Mouse (Mus musculus) midbrain, embryonic 14.5 days (tissue): Measurements from ENCODE around the gene Pptc7. TPM values are rescaled to one million over a fixed set of nuclear protein-coding genes. Genes with fewer than 3 reads are reported as not detected.

ENCODE experiments used
- ATAC-seq: fragments of 200-750 bp; cut with Nextera tagmentation; 2 replicates; pipeline ENCODE4 v1.8.0; 2017; ENCODE audit warnings: moderate number of reproducible peaks, moderate library complexity; ENCODE audit not compliant: low FRiP score, low TSS enrichment
- DNase-seq: peaks from one replicate; pipeline ENCODE4 v3.0.0-alpha.2; 2015
- H3K27ac ChIP-seq: fragments of 300-500 bp; sonication (generic); replicated peaks from 2 replicates; pipeline ENCODE4 v1.5.1; 2014; ENCODE audit warnings: mild to moderate bottlenecking, low read depth, low read length, moderate library complexity
- H3K27me3 ChIP-seq: fragments of 300-500 bp; sonication (generic); 2 replicates; pipeline ENCODE4 v1.6.1; 2014; ENCODE audit warnings: low read length, control low read depth, mixed read lengths; ENCODE audit not compliant: control insufficient read depth, insufficient read depth
- H3K36me3 ChIP-seq: fragments of 300-500 bp; sonication (generic); 2 replicates; pipeline ENCODE4 v1.6.1; 2014; ENCODE audit warnings: low read length, control low read depth; ENCODE audit not compliant: control insufficient read depth, insufficient read depth
- H3K4me1 ChIP-seq: fragments of 300-500 bp; sonication (generic); 2 replicates; pipeline ENCODE4 v1.6.1; 2014; ENCODE audit warnings: mild to moderate bottlenecking, antibody characterized with exemption, low read length, control low read depth; ENCODE audit not compliant: control insufficient read depth, insufficient read depth
- H3K4me2 ChIP-seq: fragments of 300-500 bp; sonication (generic); 2 replicates; pipeline ENCODE4 v1.6.1; 2014; ENCODE audit warnings: mild to moderate bottlenecking, low read length, moderate library complexity
- H3K4me3 ChIP-seq: fragments of 300-500 bp; sonication (generic); replicated peaks from 2 replicates; pipeline ENCODE4 v1.5.1; 2014; ENCODE audit warnings: low read depth, low read length
- H3K9ac ChIP-seq: fragments of 300-500 bp; sonication (generic); replicated peaks from 2 replicates; pipeline ENCODE4 v1.6.1; 2014; ENCODE audit warnings: mild to moderate bottlenecking, low read length, moderate library complexity
- H3K9me3 ChIP-seq: fragments of 300-500 bp; sonication (generic); 2 replicates; pipeline ENCODE4 v1.6.1; 2016; ENCODE audit warnings: low read length, control low read depth, mixed read lengths; ENCODE audit not compliant: control insufficient read depth
- WGBS: fragments of 180-500 bp; shearing (Covaris S2); extraction: QIAGEN DNeasy Blood & Tissue Kit; methylation state at CpG from one replicate; pipeline ENCODE4 v1.1.7; 2014; 5-methylcytosine and 5-hydroxymethylcytosine counted together
- polyA plus RNA-seq: library from polyadenylated mRNA; unstranded; fragments of >200 nt; fragmentation: Nextera tagmentation; extraction: Ambion mirVana; gene quantifications from 2 replicates; pipeline ENCODE4 v1.2.1, GENCODE M21; 2014

Pptc7 gene
- polyA plus RNA-seq, 1 experiment from 2014 or later: 9.1 TPM

DNA sequence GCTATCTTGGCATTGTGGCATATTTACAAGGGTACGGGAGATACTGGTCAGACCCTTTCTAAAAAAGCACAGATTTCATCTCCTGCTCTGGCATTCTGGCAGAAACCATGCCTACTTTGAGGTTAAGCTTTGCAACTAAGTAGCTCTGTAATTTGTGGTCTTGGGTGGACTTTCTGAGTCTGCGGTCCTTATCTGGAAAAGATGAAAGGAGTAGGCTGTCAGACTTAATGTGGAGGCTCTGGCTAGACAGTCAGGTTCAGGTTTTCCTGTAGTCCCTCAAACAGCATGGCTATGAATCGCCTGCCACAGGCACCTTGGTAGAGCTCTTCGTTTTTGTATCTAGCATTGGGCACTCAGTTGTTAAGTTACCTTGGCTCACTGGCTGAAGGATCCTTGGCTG, 2.9 kb downstream of the Pptc7 start:
- H3K4me3 ChIP-seq: no peak overlapping the region
- H3K4me1 ChIP-seq: peaks cover 16% of the 10 kb centered on the region
- H3K4me2 ChIP-seq: no peak overlapping the region
- no peaks in the 10 kb centered on the region for H3K27me3 ChIP-seq
- no peak overlapping the region for H3K27ac ChIP-seq
- no peak overlapping the region for H3K9ac ChIP-seq
- DNase-seq: no peak
- no peak for ATAC-seq
- H3K9me3 ChIP-seq: no peaks in the 10 kb centered on the region; the same call in 1 of the 2 replicates
- H3K36me3 ChIP-seq: no peaks in the 10 kb centered on the region
- WGBS: 93% methylated on average over 4 of the region's 4 CpGs

DNA sequence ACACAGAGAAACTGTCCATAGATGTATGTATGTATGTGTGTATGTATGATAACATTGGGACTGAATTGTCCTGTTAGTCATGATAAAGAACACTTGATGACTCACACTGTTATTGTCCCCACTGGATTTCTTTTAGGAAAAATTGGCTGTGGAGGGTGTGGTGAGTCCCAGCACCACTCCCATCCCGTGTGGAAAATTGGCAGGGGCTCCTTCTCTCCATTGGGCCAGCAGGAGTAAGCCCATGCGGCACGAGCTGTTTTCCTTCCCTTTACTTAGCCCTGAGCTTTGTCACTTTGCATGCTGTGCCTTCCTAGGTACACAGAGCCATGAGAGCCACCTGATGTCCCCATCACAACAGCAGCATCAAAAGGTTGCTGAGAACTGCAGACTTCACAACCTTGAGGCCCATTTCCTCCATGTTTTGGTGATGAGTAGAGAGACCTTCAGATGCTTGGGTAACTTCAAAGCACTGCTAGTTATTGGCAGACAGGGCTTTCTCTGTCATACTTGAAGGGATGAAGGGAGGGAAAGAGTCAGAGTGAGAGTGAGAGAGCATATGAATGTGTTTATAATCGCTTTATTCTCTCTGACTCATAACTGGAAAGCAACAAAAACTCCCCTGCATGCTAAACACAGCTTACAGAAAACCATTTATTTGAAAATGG, 4.1 kb downstream of the Pptc7 start:
- Histone ChIP-seq H3K36me3 (no peaks in the 10 kb centered on the region), H3K4me2 (no peak overlapping the region), H3K4me3 (no peak overlapping the region), H3K9ac (no peak overlapping the region), H3K27me3 (no peaks in the 10 kb centered on the region), H3K9me3 (no peaks in the 10 kb centered on the region; the same call in 1 of the 2 replicates), H3K27ac (no peak overlapping the region), H3K4me1 (peaks cover 20% of the 10 kb centered on the region)
- DNase-seq (no peak), ATAC-seq (no peak)
- WGBS: 85% methylated on average over 4 of the region's 4 CpGs

DNA sequence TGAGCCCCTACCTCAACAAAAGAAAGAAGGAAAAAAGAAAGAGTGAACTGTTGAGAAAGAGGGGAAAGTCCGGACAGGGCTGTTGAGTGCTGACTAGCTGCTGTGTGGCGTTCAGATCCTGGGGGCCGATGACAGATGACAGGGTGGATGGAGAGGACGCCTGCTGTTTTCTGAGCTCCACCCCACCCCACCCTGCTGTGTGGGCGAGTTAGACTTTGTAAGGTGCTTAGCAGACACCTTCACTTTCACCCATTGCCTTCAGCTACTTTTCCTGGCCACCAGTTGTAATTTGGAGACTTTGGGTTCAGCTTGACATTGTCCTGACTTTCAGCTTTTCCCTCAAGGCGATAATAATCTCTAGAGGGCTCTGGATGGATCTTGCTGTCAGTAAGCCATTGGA, 7.0 kb downstream of the Pptc7 start:
- no peak overlapping the region for H3K4me2 ChIP-seq
- H3K4me3 ChIP-seq: no peak overlapping the region
- no peaks in the 10 kb centered on the region; the same call in 1 of the 2 replicates for H3K9me3 ChIP-seq
- peaks cover 31% of the 10 kb centered on the region for H3K4me1 ChIP-seq
- ATAC-seq (no peak), DNase-seq (no peak)
- H3K27me3 ChIP-seq: no peaks in the 10 kb centered on the region
- H3K36me3 ChIP-seq: no peaks in the 10 kb centered on the region
- no peak overlapping the region for H3K9ac ChIP-seq
- 67% methylated on average over 6 of the region's 6 CpGs for WGBS
- H3K27ac ChIP-seq: no peak overlapping the region

DNA sequence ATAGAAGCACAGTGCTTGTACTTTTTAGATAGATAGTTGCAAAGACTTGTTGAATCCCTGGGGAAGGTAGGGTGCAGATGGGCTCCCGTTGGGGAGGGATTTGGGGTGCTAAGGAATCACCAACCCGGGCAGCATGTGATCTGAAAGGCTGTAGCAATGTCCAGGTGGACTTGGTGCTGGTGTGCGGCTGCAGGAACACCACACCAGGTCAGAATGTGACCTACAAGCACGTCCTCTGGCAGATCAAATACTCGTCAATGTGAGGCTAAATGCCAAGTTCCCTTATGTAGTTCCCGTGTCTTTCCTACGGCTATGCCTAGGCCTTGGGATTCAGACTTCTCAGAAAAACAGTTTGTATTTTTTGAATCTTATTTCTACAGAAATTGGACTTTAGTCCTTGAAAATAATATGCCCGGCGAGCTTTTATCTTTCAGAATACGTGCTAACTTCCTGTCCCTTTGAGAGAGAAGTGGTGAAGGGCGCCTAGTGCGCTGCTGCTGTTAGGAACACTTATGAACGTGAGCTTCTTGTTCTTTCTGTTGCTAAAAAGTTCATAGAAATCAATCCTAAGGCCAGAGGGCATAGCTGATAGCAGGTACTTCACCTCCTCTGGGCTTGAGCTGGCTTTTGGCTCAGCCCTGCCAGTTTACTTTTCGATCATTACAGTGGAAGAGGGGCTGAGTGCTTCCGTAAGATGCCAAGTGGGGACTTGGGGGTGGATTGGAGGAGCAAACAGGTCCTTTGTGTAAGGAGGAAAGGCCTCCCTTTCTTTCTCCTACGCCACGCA, 7.6 kb downstream of the Pptc7 start:
- no peaks in the 10 kb centered on the region for H3K27me3 ChIP-seq
- H3K4me2 ChIP-seq: no peak overlapping the region
- no peak overlapping the region for H3K4me3 ChIP-seq
- H3K27ac ChIP-seq: no peak overlapping the region
- H3K9ac ChIP-seq: no peak overlapping the region
- no peaks in the 10 kb centered on the region for H3K36me3 ChIP-seq
- DNase-seq: no peak
- H3K4me1 ChIP-seq: peaks cover 28% of the 10 kb centered on the region
- no peaks in the 10 kb centered on the region; the same call in 1 of the 2 replicates for H3K9me3 ChIP-seq
- ATAC-seq: no peak
- WGBS: 77% methylated on average over 17 of the region's 17 CpGs

DNA sequence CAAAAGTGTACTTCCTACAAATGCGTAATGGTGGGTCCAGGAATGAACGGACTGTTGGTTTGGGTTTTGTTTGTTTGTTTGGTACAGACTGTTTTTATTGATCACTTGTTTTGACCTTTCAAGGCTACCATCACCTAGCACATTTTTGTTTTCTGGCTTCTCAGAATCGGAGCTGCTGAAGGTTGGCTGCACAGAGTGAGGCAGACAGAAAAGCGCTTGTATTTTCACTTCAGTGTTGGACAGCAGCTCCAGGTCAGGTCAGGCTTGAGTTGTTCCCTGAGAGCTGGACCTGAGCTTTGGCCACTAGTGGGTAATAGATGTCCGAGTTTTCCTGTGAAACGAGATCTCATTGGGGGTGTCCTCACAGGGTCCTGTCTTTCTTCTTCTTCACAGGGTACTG, 9.0 kb downstream of the Pptc7 start:
- ATAC-seq (no peak), DNase-seq (no peak)
- no peak overlapping the region for H3K27ac ChIP-seq
- H3K4me3 ChIP-seq: no peak overlapping the region
- no peaks in the 10 kb centered on the region; the same call in 1 of the 2 replicates for H3K9me3 ChIP-seq
- 87% methylated on average over 6 of the region's 6 CpGs for WGBS
- H3K36me3 ChIP-seq: no peaks in the 10 kb centered on the region
- H3K9ac ChIP-seq: no peak overlapping the region
- H3K4me2 ChIP-seq: no peak overlapping the region
- no peaks in the 10 kb centered on the region for H3K27me3 ChIP-seq
- H3K4me1 ChIP-seq: peaks cover 25% of the 10 kb centered on the region

DNA sequence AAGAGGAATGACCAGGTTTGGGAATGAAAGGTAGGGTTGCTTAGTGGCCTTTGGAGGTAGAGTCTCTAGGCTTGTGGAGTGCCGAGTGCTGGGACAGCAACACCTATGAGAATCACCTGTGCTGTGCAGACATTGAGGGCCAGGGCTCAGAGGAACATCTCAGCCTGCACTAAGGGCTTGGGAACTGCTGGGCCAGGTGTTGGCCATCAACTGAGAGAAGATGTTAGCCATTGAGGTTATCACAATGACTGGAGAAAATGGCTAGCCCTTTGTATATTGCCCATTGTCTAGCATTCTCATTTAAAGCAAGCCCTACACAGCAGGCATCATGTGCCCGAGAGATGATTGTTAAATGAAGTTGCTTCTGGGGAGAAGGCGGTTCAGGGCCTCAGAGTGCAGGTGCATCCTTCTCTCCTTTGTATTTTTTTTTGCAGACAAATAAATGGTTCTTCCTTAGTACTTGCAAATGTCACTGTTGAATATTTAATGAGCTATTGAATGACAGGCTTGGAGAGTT, 10.1 kb downstream of the Pptc7 start:
- peak overlapping the region; percentile 28 for H3K27ac ChIP-seq
- 34% methylated on average over 3 of the region's 3 CpGs for WGBS
- H3K4me3 ChIP-seq: no peak overlapping the region
- H3K9me3 ChIP-seq: no peaks in the 10 kb centered on the region; the same call in 1 of the 2 replicates
- H3K4me2 ChIP-seq: no peak overlapping the region
- ATAC-seq (no peak), DNase-seq (no peak)
- H3K4me1 ChIP-seq: peaks cover 25% of the 10 kb centered on the region
- H3K9ac ChIP-seq: no peak overlapping the region
- H3K27me3 ChIP-seq: no peaks in the 10 kb centered on the region
- H3K36me3 ChIP-seq: no peaks in the 10 kb centered on the region

DNA sequence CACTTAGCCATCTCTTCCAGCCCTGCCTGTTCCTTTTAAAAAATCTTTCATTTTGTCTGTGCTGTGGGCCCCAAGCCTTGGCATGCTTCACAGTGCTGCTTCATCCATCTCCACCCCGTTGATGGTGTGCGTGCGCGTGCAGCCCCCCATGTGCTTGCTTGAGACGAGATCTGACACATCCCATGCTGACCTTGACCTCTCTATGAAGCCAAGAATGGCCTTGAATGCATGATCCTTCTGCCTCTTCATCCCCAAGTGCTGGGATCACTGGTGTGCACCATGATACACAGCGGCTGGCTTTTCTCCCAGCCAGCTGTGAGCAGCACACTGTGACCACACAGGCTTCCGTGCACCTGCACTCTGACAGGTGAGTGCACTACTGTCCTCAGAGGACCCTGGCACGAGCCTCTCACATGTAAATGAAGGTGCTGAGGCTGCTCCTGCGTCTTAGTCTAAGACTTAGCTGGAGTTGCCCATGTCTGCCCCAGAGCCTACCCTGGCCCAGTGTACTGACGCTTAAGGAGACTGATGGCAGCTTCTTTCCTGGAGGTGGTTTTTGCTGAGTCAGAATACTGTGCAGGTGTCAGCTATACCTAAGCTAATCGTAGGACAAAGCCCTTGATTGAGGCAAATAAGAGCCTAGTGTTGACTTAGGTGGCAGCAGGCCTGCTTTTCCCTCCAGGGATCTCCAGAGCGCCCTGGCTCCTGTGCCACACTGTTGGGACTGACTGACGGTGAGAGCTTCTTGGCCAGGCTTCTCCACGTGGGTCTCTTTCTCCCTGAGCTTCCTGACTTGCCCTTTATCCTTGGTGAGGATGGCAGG, 11.2 kb downstream of the Pptc7 start:
- no peak for DNase-seq
- no peak for ATAC-seq
- H3K9ac ChIP-seq: no peak overlapping the region; the same call in 1 of the 2 replicates
- H3K4me1 ChIP-seq: peaks cover 25% of the 10 kb centered on the region
- no peak overlapping the region for H3K4me3 ChIP-seq
- H3K36me3 ChIP-seq: no peaks in the 10 kb centered on the region
- peak overlapping the region; percentile 41; the same call in 1 of the 2 replicates for H3K27ac ChIP-seq
- no peaks in the 10 kb centered on the region for H3K9me3 ChIP-seq
- no peaks in the 10 kb centered on the region for H3K27me3 ChIP-seq
- 69% methylated on average over 14 of the region's 14 CpGs for WGBS
- H3K4me2 ChIP-seq: no peak overlapping the region

DNA sequence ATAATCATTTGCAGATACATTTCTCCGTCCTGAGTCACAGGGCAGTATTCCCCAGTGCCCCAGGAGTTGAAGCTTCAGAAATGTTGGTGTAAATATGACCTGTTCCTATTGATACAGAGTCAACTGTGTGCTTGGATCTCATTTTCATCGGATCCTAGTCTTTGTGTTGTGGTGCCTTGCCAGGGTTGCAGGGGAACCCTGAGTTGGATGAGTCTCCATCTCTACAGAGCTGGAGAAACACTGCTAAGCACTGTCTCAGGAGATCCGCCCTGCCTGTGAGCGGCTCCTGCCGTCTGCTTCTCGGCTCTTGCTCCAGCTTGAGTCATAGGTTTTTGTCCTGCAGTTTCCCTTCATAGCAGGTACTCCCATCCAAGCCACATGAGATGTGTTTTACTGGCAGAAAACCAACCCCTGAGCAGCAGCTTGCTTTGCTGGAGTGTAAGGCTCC, 15.9 kb downstream of the Pptc7 start:
- no peaks in the 10 kb centered on the region for H3K9me3 ChIP-seq
- H3K4me1 ChIP-seq: peaks cover 8% of the 10 kb centered on the region; the same call in 1 of the 2 replicates
- no peak overlapping the region for H3K4me2 ChIP-seq
- no peak overlapping the region for H3K4me3 ChIP-seq
- ATAC-seq (no peak), DNase-seq (no peak)
- H3K27ac ChIP-seq: no peak overlapping the region
- no peak overlapping the region for H3K9ac ChIP-seq
- 88% methylated on average over 6 of the region's 6 CpGs for WGBS
- no peaks in the 10 kb centered on the region for H3K27me3 ChIP-seq
- no peaks in the 10 kb centered on the region for H3K36me3 ChIP-seq
